Mouse (Mus musculus): ENCODE results near the gene Pkm.

DNA sequence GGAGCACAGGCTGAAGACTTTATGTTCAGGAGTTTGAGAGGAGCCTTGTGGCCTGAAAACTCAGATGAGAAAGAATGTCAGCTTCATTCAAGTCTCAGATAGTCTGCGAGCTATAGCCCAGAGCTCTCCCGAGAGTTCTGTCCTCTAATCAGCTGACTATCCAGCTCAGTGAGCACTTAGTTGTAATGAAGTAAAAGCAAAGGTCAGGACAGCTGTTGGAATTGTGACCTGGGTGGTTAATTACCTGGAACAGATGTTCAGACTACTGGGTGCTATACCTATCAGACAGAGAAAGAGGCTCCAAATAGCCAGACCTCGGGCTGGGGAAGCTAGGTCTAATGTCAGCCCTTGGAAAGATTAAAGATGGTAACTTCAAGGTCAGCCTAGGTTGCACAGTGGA lies 7.8 kb downstream of the Pkm start:
- TF ChIP-seq FLI1 (IDR thresholded peaks at IDR 0.05; ENCODE audit: low read length), result no peak
- no peak for TF ChIP-seq GATA1 (IDR thresholded peaks at IDR 0.05; ENCODE audit: borderline replicate concordance, low read length)
